Comparison of ENCODE assay signal across 8 mouse cellular contexts in genomic region chr17:25875171-25876136, GRCm38 (mm10). TPM values are rescaled to one million over a fixed set of nuclear protein-coding genes. Genes with fewer than 3 reads are reported as not detected.
DNase-seq lines count a peak whose midpoint lies in the region; ATAC-seq and TF ChIP-seq lines count a peak whose summit lies in the region.

No protein-coding gene starts in this region.

- peak; percentile 92 for DNase-seq in 3134 (ENCODE audit: extremely low read depth, insufficient read length, low spot score)
- DNase-seq in adrenal gland, postnatal 4 days (ENCODE audit: low spot score in 2 of 2): peak; percentile 75 to 85
- peak; percentile 89 to 92 for DNase-seq in heart, adult 2 months
- peak; percentile 85 to 90 for DNase-seq in kidney, adult 8-10 months
- DNase-seq in midbrain, embryonic 14.5 days: peak; percentile 94
- peak; percentile 78 for DNase-seq in spleen, adult 12 weeks (ENCODE audit: low spot score)

- TF ChIP-seq EP300 in heart, adult 2 months (IDR thresholded peaks at IDR 0.05; ENCODE audit: insufficient read depth, low read depth, low read length): 0 out of 2 replicates have a peak, but pooled peaks have one; percentile 54

- peak overlapping the region; percentile 93 for H3K27ac ChIP-seq in embryonic facial prominence, embryonic 13.5 days
- peak overlapping the region; percentile 91 for H3K27ac ChIP-seq in heart, adult 2 months
- peak overlapping the region; percentile 93 for H3K27ac ChIP-seq in limb, embryonic 12.5 days
- peak overlapping the region; percentile 94 for H3K27ac ChIP-seq in midbrain, embryonic 14.5 days (replicated peaks; ENCODE audit: low read depth, low read length)

- 1% methylated on average over 59 of the region's 59 CpGs for WGBS in embryonic facial prominence, embryonic 13.5 days
- 1% methylated on average over 59 of the region's 59 CpGs for WGBS in heart, adult 2 months
- 1% methylated on average over 59 of the region's 59 CpGs for WGBS in limb, embryonic 12.5 days
- under 1% methylated on average over 59 of the region's 59 CpGs for WGBS in midbrain, embryonic 14.5 days

- no peaks in the 10 kb centered on the region for H3K27me3 ChIP-seq in embryonic facial prominence, embryonic 13.5 days
- no peaks in the 10 kb centered on the region for H3K27me3 ChIP-seq in heart, adult 2 months (ENCODE audit: control insufficient read depth, insufficient read depth, low read length)
- no peaks in the 10 kb centered on the region for H3K27me3 ChIP-seq in limb, embryonic 12.5 days
- no peaks in the 10 kb centered on the region for H3K27me3 ChIP-seq in midbrain, embryonic 14.5 days (ENCODE audit: control insufficient read depth, insufficient read depth, low read length)

- H3K9me3 ChIP-seq in embryonic facial prominence, embryonic 13.5 days: no peaks in the 10 kb centered on the region
- no peaks in the 10 kb centered on the region for H3K9me3 ChIP-seq in limb, embryonic 12.5 days
- no peaks in the 10 kb centered on the region for H3K9me3 ChIP-seq in midbrain, embryonic 14.5 days (ENCODE audit: control insufficient read depth, low read length)

- peaks cover 26% of the 10 kb centered on the region for H3K36me3 ChIP-seq in embryonic facial prominence, embryonic 13.5 days
- no peaks in the 10 kb centered on the region for H3K36me3 ChIP-seq in heart, adult 2 months (ENCODE audit: control insufficient read depth, insufficient read depth, low read length)
- peaks cover 23% of the 10 kb centered on the region for H3K36me3 ChIP-seq in limb, embryonic 12.5 days
- peaks cover 21% of the 10 kb centered on the region for H3K36me3 ChIP-seq in midbrain, embryonic 14.5 days (ENCODE audit: control insufficient read depth, insufficient read depth, low read length)

- peak; percentile 88 for ATAC-seq in embryonic facial prominence, embryonic 13.5 days (ENCODE audit: insufficient number of reproducible peaks, insufficient read depth, low FRiP score, low TSS enrichment, low read depth)
- peak; percentile 87 for ATAC-seq in limb, embryonic 12.5 days (ENCODE audit: insufficient number of reproducible peaks, insufficient read depth, low FRiP score, low TSS enrichment, low read depth)
- peak; percentile 89 for ATAC-seq in midbrain, embryonic 14.5 days (ENCODE audit: low FRiP score, low TSS enrichment)

- peaks cover 25% of the 10 kb centered on the region for H3K4me1 ChIP-seq in embryonic facial prominence, embryonic 13.5 days
- H3K4me1 ChIP-seq in heart, adult 2 months (ENCODE audit: control insufficient read depth, insufficient read depth, low read length): peaks cover 6% of the 10 kb centered on the region; the same call in 1 of the 2 replicates
- H3K4me1 ChIP-seq in limb, embryonic 12.5 days (replicated peaks): peaks cover 26% of the 10 kb centered on the region
- peaks cover 29% of the 10 kb centered on the region for H3K4me1 ChIP-seq in midbrain, embryonic 14.5 days (ENCODE audit: control insufficient read depth, insufficient read depth, low read length)

- no peaks in the 10 kb centered on the region for H3K79me2 ChIP-seq in heart, adult 2 months (replicated peaks; ENCODE audit: control insufficient read depth, insufficient read depth, low read length)

- intact Hi-C loops in heart, adult 2 months (cut with DNase I): no loop called here

- peak overlapping the region; percentile 84 for H3K9ac ChIP-seq in embryonic facial prominence, embryonic 13.5 days
- H3K9ac ChIP-seq in heart, adult 2 months (ENCODE audit: low read depth, low read length): peak overlapping the region; percentile 82
- H3K9ac ChIP-seq in limb, embryonic 12.5 days (replicated peaks): peak overlapping the region; percentile 73
- peak overlapping the region; percentile 80 for H3K9ac ChIP-seq in midbrain, embryonic 14.5 days (replicated peaks; ENCODE audit: low read length)

- peak overlapping the region; percentile 94 for H3K4me2 ChIP-seq in embryonic facial prominence, embryonic 13.5 days
- peak overlapping the region; percentile 89 for H3K4me2 ChIP-seq in limb, embryonic 12.5 days
- peak overlapping the region; percentile 97 for H3K4me2 ChIP-seq in midbrain, embryonic 14.5 days (ENCODE audit: low read length)

- peak; percentile 90 for TF ChIP-seq POLR2A in heart, adult 2 months (IDR thresholded peaks at IDR 0.05; ENCODE audit: insufficient read depth, low read depth, low read length)

- H3K4me3 ChIP-seq in embryonic facial prominence, embryonic 13.5 days: peak overlapping the region; percentile 80
- peak overlapping the region; percentile 82 for H3K4me3 ChIP-seq in heart, adult 2 months
- peak overlapping the region; percentile 80 for H3K4me3 ChIP-seq in limb, embryonic 12.5 days (replicated peaks)
- peak overlapping the region; percentile 75 for H3K4me3 ChIP-seq in midbrain, embryonic 14.5 days (replicated peaks; ENCODE audit: low read depth, low read length)

- peak; percentile 35 for TF ChIP-seq CTCF in heart, adult 2 months (IDR thresholded peaks at IDR 0.05)

RNA-seq across cellular contexts. Expression of gene Mettl26, which starts 0.6 kb away (rescaled TPM):
- 10 to 100 TPM; 80.4 to 81.3 TPM for total RNA-seq in adrenal gland, postnatal 4 days (2021)
- 47.1 and 50.6 TPM in 2 replicates for polyA plus RNA-seq in embryonic facial prominence, embryonic 13.5 days (2015; fragmentation: Nextera tagmentation; extraction: Ambion mirVana)
- total RNA-seq in heart, adult 2 months (2021): 10 to 100 TPM; 12.7 TPM
- polyA plus RNA-seq in heart, adult 2 months (2012; rRNA removed): 24.8 and 30.5 TPM in 2 replicates
- 56.1 and 60.1 TPM in 2 replicates for polyA plus RNA-seq in limb, embryonic 12.5 days (2016; fragmentation: Nextera tagmentation; extraction: Ambion mirVana)
- 58.2 and 75.9 TPM in 2 replicates for polyA plus RNA-seq in midbrain, embryonic 14.5 days (2014; fragmentation: Nextera tagmentation; extraction: Ambion mirVana)

RNA-seq across cellular contexts. Expression of gene Wfikkn1, which starts 5.2 kb away (rescaled TPM):
- total RNA-seq in adrenal gland, postnatal 4 days (2021): 1 to 10 TPM; 5.1 to 5.2 TPM
- 0.56 and 0.73 TPM in 2 replicates for polyA plus RNA-seq in embryonic facial prominence, embryonic 13.5 days (2015; fragmentation: Nextera tagmentation; extraction: Ambion mirVana)
- under 1 TPM; 0.50 to 0.82 TPM for total RNA-seq in heart, adult 2 months (2021)
- 0.29 and 0.44 TPM in 2 replicates for polyA plus RNA-seq in heart, adult 2 months (2012; rRNA removed)
- polyA plus RNA-seq in limb, embryonic 12.5 days (2016; fragmentation: Nextera tagmentation; extraction: Ambion mirVana): 0.45 and 0.54 TPM in 2 replicates
- 0.61 and 0.70 TPM in 2 replicates for polyA plus RNA-seq in midbrain, embryonic 14.5 days (2014; fragmentation: Nextera tagmentation; extraction: Ambion mirVana)

RNA-seq across cellular contexts. Expression of gene Mcrip2, which starts 6.9 kb away (rescaled TPM):
- 100 to 1,000 TPM; 193 to 209 TPM for total RNA-seq in adrenal gland, postnatal 4 days (2021)
- polyA plus RNA-seq in embryonic facial prominence, embryonic 13.5 days (2015; fragmentation: Nextera tagmentation; extraction: Ambion mirVana): 11.1 and 13.4 TPM in 2 replicates
- total RNA-seq in heart, adult 2 months (2021): 100 to 1,000 TPM; 234 to 288 TPM
- 189 and 254 TPM in 2 replicates for polyA plus RNA-seq in heart, adult 2 months (2012; rRNA removed)
- 8.5 and 9.9 TPM in 2 replicates for polyA plus RNA-seq in limb, embryonic 12.5 days (2016; fragmentation: Nextera tagmentation; extraction: Ambion mirVana)
- polyA plus RNA-seq in midbrain, embryonic 14.5 days (2014; fragmentation: Nextera tagmentation; extraction: Ambion mirVana): 13.9 and 19.3 TPM in 2 replicates

RNA-seq across cellular contexts. Expression of gene Wdr90, which starts 14.2 kb away (rescaled TPM):
- 10 to 100 TPM; 53.1 to 58.9 TPM for total RNA-seq in adrenal gland, postnatal 4 days (2021)
- polyA plus RNA-seq in embryonic facial prominence, embryonic 13.5 days (2015; fragmentation: Nextera tagmentation; extraction: Ambion mirVana): 30.0 and 31.2 TPM in 2 replicates
- 1 to 10 TPM; 1.2 to 1.3 TPM for total RNA-seq in heart, adult 2 months (2021)
- polyA plus RNA-seq in heart, adult 2 months (2012; rRNA removed): 8.0 and 8.5 TPM in 2 replicates
- 37.3 and 45.5 TPM in 2 replicates for polyA plus RNA-seq in limb, embryonic 12.5 days (2016; fragmentation: Nextera tagmentation; extraction: Ambion mirVana)
- 14.4 and 17.1 TPM in 2 replicates for polyA plus RNA-seq in midbrain, embryonic 14.5 days (2014; fragmentation: Nextera tagmentation; extraction: Ambion mirVana)

RNA-seq across cellular contexts. Expression of gene Rhot2, which starts 30.8 kb away (rescaled TPM):
- 10 to 100 TPM; 89.6 to 95.0 TPM for total RNA-seq in adrenal gland, postnatal 4 days (2021)
- polyA plus RNA-seq in embryonic facial prominence, embryonic 13.5 days (2015; fragmentation: Nextera tagmentation; extraction: Ambion mirVana): 26.4 and 31.4 TPM in 2 replicates
- total RNA-seq in heart, adult 2 months (2021): 100 to 1,000 TPM; 120 to 139 TPM
- 209 and 257 TPM in 2 replicates for polyA plus RNA-seq in heart, adult 2 months (2012; rRNA removed)
- 23.6 and 26.9 TPM in 2 replicates for polyA plus RNA-seq in limb, embryonic 12.5 days (2016; fragmentation: Nextera tagmentation; extraction: Ambion mirVana)
- polyA plus RNA-seq in midbrain, embryonic 14.5 days (2014; fragmentation: Nextera tagmentation; extraction: Ambion mirVana): 9.6 and 16.8 TPM in 2 replicates

Comparison
In these comparisons a context has a peak if more than half of its experiments do, and no peak if none do; other contexts are left out.
1. Peak in every context shown above with its lines: DNase-seq, ATAC-seq, H3K4me3 ChIP-seq and H3K27ac ChIP-seq.